Mouse (Mus musculus) kidney, postnatal 4 days (tissue): Measurements from ENCODE around the gene Tbpl2.

ENCODE experiments used
- DNase-seq, 2 experiments: peaks; one replicate each; pipeline ENCODE4 v3.0.0; 2021; ENCODE audit warnings: mixed read lengths in 2 of 2

Tbpl2 gene

DNA sequence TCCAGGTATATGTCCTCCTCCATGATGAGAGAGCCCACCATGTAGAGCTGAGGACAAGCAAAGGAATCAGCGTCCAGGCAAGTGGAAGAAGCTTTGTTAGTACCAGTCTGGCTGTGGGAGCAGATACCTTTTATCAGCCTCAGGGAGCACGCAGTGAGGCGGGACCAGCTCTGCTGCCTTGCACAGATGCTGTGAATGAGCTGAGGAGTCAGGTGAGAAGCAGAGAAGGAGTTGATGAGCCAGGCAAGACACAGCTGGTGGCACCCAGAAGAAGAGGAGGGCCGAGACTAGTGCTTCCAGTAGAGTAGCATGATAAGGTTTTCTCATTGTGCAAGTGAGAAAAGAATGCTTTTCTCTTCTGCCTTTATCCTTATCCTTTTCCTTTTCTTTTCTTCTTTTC is at the start of gene Tbpl2:
Gene Tbpl2 (minus strand): TSS at position 101 of the 400 bp plus-strand sequence.
- no peak for DNase-seq

DNA sequence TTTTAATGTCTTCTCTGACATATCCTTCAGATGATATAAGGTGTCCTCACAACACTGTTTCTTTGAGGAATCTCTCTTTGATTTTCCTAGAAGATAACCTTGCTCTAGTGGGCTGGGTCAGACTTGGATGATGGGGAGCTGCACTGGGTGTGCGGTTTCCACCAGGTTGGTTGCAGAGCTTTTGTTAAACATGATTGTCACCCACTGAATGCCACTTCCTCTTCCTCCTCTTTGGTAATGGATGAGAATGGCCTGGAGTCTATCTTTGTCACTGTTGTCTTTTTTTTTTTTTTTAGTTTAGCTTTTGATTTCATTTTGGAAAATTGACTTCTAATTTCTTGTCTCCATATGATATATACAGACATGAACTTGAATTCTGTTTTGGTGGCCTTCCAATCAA is 38.0 kb upstream of the Tbpl2 start:
- no peak for DNase-seq

DNA sequence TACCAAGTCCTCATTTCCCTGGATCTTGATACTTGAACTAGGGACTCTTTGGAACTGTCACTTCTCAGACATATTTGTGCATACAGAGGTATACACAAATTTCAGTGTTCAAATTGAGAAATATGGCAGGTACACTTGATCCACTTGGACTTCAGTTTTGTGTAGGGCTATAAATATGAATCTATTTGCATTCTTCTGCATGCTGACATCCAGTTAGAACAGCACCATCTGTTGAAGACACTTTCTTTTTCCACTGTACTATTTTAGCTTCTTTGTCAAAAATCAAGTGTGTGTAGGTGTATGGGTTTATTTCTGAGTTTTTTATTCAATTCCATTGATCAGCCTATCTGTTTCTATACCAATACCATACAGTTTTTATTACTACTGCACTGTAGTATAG is 12.7 kb upstream of the Tbpl2 start:
- DNase-seq: no peak

DNA sequence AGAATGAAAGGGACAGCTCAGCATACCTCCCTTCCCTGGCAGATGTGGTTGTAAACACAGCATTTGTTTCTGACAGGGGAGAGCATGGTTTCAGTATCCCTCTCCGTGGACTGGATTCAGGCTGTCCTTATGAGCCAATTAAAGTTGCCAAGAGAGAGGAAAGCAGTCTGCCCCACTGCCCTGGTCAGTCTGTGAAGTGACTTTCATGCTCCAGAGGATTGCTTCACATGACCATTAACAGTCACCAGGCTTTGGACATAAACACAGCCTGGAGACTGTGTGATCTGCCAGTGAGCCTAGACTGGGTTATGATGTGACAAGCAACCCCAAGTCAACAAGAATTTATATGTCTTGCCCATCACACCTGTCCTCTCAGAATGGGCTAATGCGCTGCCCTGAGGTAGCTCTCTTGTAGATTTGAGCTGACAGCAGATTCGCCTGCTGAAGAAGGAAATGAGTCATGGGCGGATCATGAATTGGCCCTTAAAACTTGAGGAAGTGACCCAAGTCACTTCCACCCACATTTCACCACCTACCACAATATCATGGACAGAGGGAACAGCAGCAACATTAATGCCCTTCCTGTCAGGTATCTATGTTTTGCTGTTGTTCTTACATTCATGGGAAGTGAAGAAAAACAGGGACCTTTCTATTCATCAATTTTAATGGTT is 7.4 kb upstream of the Tbpl2 start:
- DNase-seq: no peak

DNA sequence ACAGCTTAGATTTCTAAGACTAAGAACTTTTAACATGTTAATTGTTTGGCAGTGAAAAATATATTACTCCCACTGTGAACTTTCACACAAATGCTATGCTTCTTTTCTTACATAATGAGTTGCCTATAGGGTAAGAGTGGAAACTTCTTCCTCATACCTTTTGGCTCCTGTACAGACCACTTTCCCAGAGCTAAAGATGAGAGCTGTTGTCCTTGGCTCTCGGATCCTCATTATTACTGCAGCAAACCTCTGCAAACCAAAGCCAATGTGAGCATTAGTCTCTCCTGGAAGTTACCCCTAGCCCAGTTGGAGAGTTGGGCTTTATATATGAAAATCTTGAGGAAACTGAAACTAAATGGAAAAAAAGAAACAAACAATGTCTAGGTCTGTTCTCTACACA is 5.5 kb downstream of the Tbpl2 start:
- no peak for DNase-seq

DNA sequence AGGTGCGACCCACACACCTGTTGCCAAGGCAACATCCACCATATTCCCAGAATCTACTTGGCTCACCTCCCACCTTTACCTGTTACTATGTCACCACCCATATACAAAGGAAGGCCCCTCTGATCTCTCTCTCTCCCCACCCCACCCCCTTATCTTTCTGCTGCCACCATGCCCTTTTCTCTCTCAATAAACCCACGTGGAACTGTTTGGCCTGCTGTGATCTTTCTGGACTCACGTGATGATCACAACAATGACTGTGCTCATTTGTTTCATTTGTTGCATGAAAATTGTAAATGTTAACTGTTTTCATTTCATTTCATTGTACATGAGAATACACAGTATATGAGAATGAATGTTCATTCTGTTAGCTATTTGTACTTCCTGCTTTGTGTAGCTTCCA is 45.9 kb downstream of the Tbpl2 start:
- DNase-seq: no peak

DNA sequence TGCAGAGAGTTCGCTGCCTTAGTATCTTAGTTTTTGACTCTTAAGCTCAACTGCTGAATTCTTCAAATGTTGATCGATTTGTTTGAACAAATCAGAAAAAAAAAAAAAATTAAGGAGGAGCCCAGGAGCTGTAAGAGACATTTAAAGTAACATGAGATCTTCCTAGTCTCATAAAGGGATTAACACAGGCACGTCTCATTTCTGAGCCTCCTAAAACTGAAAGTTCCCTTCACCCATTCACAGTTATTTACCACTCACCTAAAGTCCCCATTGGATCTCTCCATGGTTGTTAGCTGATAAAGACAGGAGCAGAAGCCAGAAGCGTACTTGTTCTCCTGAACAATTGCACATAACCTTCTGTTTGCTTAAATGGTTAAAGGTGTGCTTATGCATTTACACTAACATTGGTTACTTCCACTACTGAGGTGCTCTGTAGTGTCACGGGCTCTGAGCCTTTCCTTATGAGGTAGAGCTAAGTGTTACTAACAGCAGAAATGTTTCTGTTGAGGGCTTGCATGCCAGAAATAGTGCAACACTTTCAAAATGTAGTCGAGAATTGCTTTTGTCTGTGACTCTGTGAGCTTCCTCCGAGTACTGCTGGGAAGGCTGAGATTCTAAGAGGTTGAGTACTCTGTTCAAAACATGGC is 46.9 kb downstream of the Tbpl2 start, which contains the start of gene Hnmt:
Gene Hnmt (minus strand): TSS at position 51 of the 647 bp plus-strand sequence.
- DNase-seq: no peak

DNA sequence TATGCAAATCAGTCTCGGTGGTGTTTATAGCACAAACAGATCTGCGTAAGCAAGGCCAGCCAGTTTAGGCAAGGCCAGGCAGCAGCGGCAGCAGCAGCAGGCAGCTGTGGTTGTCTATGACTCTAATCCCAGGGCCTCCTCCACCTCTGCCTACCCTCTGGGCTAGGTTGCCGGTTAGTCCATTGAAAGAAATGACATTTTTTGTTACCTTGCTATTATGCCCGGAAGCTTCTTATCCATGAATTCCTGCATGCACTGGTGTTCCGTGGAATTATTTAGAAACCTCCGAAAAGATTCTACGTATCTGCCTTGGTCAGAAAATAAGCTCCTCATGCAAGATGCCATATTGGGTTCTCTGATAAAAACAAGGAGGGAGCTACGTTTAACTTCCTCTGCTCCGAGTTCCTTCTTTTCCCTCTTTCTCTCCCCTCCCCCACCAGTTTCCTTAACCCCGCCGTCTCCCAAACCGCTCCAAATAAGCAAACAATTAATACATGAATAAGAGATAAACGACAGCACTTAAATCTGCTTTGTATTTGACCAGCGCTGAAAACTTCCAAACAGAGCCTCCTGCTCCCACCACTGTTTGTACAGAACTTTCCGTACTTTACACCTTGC is 47.8 kb downstream of the Tbpl2 start:
- peak; percentile 64 to 78 for DNase-seq

DNA sequence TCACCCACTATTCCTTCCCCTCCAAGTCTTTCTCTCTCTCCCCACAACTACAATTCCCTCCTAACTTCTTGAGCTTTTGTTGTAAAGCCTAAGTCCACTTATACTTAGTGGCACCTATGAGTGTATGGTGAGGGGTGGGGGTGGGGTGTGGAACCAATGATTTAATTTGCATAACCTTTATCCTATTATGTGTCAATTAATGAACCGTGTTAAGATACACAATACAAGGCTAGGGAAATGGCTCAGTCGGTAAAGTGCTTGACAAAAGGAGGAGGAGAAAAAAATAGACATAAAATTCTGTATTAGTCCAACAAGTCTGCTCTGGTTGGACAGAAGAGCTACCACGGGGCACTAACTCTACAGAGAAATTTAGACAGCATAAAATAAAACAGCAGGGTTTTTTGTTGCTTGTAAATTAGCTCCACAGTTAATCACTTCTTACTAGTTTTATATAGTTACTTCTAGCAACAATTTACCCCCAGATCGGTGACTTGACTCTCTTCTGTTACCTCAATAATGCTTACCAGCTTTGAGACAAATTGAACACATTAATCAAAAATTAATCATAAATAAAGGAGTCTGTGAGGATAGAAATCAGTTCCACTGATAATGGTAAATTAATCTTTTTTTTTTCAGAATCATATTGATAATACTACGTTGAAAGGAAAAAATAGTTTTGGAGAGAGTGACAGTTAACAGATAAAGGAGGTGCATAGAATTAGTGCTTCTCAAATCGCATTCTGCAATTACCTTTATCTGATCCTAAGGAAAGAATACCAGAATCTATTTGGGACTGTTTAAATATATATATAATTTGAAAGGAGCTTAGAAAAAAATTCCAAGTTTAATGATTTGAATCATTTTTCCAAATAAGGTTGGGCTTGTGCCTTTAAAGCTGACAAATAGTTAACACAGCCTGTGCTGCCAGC is 48.6 kb downstream of the Tbpl2 start:
- DNase-seq: no peak

DNA sequence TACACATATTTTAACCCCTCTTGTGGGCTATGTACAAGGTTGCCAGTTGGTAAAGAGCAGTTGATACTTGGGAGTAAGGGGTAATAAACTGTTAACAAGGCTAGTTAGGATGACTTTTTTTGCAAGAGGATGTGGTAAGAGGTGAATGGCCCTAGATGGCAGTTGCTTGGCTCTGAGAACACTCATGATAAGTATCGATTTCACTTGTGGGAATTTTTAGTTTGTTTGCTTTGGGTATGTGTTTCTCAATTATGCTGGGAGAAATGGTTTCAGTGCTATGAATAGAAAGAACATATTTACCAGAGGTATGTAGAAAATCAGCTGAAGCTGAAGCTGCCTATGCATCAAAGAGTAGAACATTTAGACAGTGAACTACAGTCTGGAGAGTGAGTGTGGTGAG is 53.5 kb downstream of the Tbpl2 start:
- DNase-seq: no peak

DNA sequence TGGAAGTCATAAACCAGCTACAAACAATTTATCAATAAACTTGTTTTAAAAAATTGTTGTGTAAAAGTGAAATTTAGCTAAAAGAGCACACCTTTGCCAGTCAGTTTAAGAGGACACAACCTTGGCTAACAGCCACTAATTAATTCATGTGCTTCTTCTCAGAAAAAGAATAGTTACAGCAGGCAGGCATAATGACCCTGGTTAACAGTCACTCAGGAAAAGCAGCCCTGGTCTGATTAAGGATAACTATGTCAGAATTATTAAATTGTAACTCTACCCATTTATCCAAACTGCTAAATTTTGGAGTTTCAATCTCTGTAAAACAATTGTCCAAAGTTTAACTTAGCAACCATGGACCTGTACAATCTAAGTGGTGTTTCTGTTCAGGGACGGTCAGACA is 55.9 kb downstream of the Tbpl2 start:
- DNase-seq: no peak
